In genomic region chr1:184869939-184870565, GRCm38 (mm10) we compare ENCODE assay signal across 12 mouse cellular contexts. TPM values are rescaled to one million over a fixed set of nuclear protein-coding genes. Genes with fewer than 3 reads are reported as not detected.
DNase-seq lines count a peak whose midpoint lies in the region; ATAC-seq lines count a peak whose summit lies in the region.
"Had no signal": no experiment of that assay in that cellular context is flagged by ENCODE, and none has a peak within 500 bp of the region (broad histone marks: within the 10 kb centered on the region; RNA-seq: fewer than 3 reads in every experiment).

No protein-coding gene starts in this region.

- H3K36me3 ChIP-seq in intestine, embryonic 16.5 days (ENCODE audit: control insufficient read depth, insufficient read depth, low read length) = no peaks in the 10 kb centered on the region
- H3K36me3 ChIP-seq in intestine, embryonic 15.5 days = no peaks in the 10 kb centered on the region
- H3K36me3 ChIP-seq: G1E; neural tube, embryonic 13.5 days had no signal

- H3K4me2 ChIP-seq in intestine, embryonic 16.5 days (ENCODE audit: low read depth, low read length) = no peak overlapping the region
- H3K4me2 ChIP-seq in intestine, embryonic 15.5 days (replicated peaks) = no peak overlapping the region
- H3K4me2 ChIP-seq: neural tube, embryonic 13.5 days had no signal

- H3K27me3 ChIP-seq in intestine, embryonic 16.5 days (replicated peaks; ENCODE audit: control insufficient read depth, insufficient read depth, low read length) = no peaks in the 10 kb centered on the region
- H3K27me3 ChIP-seq in intestine, embryonic 15.5 days (replicated peaks) = no peaks in the 10 kb centered on the region
- H3K27me3 ChIP-seq: neural tube, embryonic 13.5 days had no signal

- no peaks in the 10 kb centered on the region for H3K9me3 ChIP-seq in intestine, embryonic 16.5 days (ENCODE audit: control insufficient read depth, low read length)
- no peaks in the 10 kb centered on the region for H3K9me3 ChIP-seq in intestine, embryonic 15.5 days
- H3K9me3 ChIP-seq: G1E; neural tube, embryonic 13.5 days had no signal

- no peak overlapping the region for H3K9ac ChIP-seq in intestine, embryonic 16.5 days (ENCODE audit: low read depth, low read length)
- no peak overlapping the region for H3K9ac ChIP-seq in intestine, embryonic 15.5 days
- H3K9ac ChIP-seq: neural tube, embryonic 13.5 days had no signal

- peak; percentile 84 for DNase-seq in adrenal gland, postnatal 10 days
- peak; percentile 33 for DNase-seq in heart, postnatal 4 days
- peak; percentile 80 for DNase-seq in lung, postnatal 10 days
- no peak for DNase-seq in thymus, postnatal 0 days (ENCODE audit: low spot score)
- no peak for DNase-seq in right cerebral cortex, postnatal 14 days
- no peak for DNase-seq in retina, postnatal 1 day
- DNase-seq: cerebellum, adult 18-20 months had no signal

- no peak overlapping the region for H3K4me3 ChIP-seq in intestine, embryonic 16.5 days (ENCODE audit: low read length)
- no peak overlapping the region for H3K4me3 ChIP-seq in intestine, embryonic 15.5 days (replicated peaks)
- H3K4me3 ChIP-seq: neural tube, embryonic 13.5 days had no signal

- H3K27ac ChIP-seq in intestine, embryonic 16.5 days (ENCODE audit: low read length) = peak overlapping the region; percentile 25; the same call in 1 of the 2 replicates
- H3K27ac ChIP-seq in intestine, embryonic 15.5 days = no peak overlapping the region
- H3K27ac ChIP-seq: neural tube, embryonic 13.5 days had no signal

- ATAC-seq in intestine, embryonic 16.5 days = no peak
- no peak for ATAC-seq in intestine, embryonic 15.5 days

- H3K4me1 ChIP-seq in intestine, embryonic 16.5 days (ENCODE audit: control insufficient read depth, insufficient read depth, low read length) = peaks cover 18% of the 10 kb centered on the region
- peaks cover 26% of the 10 kb centered on the region for H3K4me1 ChIP-seq in intestine, embryonic 15.5 days (replicated peaks)

- 74% methylated on average over 4 of the region's 4 CpGs for WGBS in intestine, embryonic 16.5 days
- WGBS in intestine, embryonic 15.5 days = 76% methylated on average over 4 of the region's 4 CpGs

RNA-seq across cellular contexts. Expression of gene C130074G19Rik, which starts 13.0 kb away (rescaled TPM):
- 1.8 and 2.0 TPM in 2 replicates for polyA plus RNA-seq in intestine, embryonic 16.5 days (2015; fragmentation: Nextera tagmentation; extraction: Ambion mirVana)
- polyA plus RNA-seq in intestine, embryonic 15.5 days (2015; fragmentation: Nextera tagmentation; extraction: Ambion mirVana) = 2.3 and 2.7 TPM in 2 replicates
- 10 to 100 TPM; 41.7 to 43.4 TPM for total RNA-seq in adrenal gland, postnatal 10 days (2021)
- total RNA-seq in heart, postnatal 4 days (2021) = 10 to 100 TPM; 23.0 to 23.6 TPM
- polyA plus RNA-seq in thymus, postnatal 0 days (2015; fragmentation: Nextera tagmentation; extraction: Ambion mirVana) = 0.86 and 1.1 TPM in 2 replicates
- total RNA-seq: G1E had no signal
- polyA plus RNA-seq: G1E had no signal

RNA-seq across cellular contexts. Expression of gene Marc2, which starts 23.8 kb away (rescaled TPM):
- polyA plus RNA-seq in intestine, embryonic 16.5 days (2015; fragmentation: Nextera tagmentation; extraction: Ambion mirVana) = 404 and 475 TPM in 2 replicates
- 361 and 402 TPM in 2 replicates for polyA plus RNA-seq in intestine, embryonic 15.5 days (2015; fragmentation: Nextera tagmentation; extraction: Ambion mirVana)
- total RNA-seq in adrenal gland, postnatal 10 days (2021) = 100 to 1,000 TPM; 315 to 378 TPM
- 100 to 1,000 TPM; 167 to 178 TPM for total RNA-seq in heart, postnatal 4 days (2021)
- 237 and 272 TPM in 2 replicates for polyA plus RNA-seq in thymus, postnatal 0 days (2015; fragmentation: Nextera tagmentation; extraction: Ambion mirVana)

RNA-seq across cellular contexts. Expression of gene Marc1, which starts 58.9 kb away (rescaled TPM):
- polyA plus RNA-seq in intestine, embryonic 16.5 days (2015; fragmentation: Nextera tagmentation; extraction: Ambion mirVana) = 1.1 and 1.5 TPM in 2 replicates
- polyA plus RNA-seq in intestine, embryonic 15.5 days (2015; fragmentation: Nextera tagmentation; extraction: Ambion mirVana) = 0.86 and 0.88 TPM in 2 replicates
- total RNA-seq in adrenal gland, postnatal 10 days (2021) = 10 to 100 TPM; 15.0 to 43.0 TPM
- under 1 TPM in 1 of 2 experiments, not detected in 1; 0.14 TPM for total RNA-seq in heart, postnatal 4 days (2021)
- 1.7 and 2.0 TPM in 2 replicates for polyA plus RNA-seq in thymus, postnatal 0 days (2015; fragmentation: Nextera tagmentation; extraction: Ambion mirVana)
- total RNA-seq: G1E had no signal
- polyA plus RNA-seq: G1E; limb, embryonic 11.5 days; neural tube, embryonic 13.5 days had no signal

Comparison
In these comparisons a context has a peak if more than half of its experiments do, and no peak if none do; other contexts are left out.
1. DNase-seq: peak in adrenal gland, postnatal 10 days (single experiment), heart, postnatal 4 days (single experiment) and lung, postnatal 10 days (single experiment); none in thymus, postnatal 0 days (single experiment), right cerebral cortex, postnatal 14 days (single experiment) and retina, postnatal 1 day (single experiment).